Mouse (Mus musculus) liver, embryonic 11.5 days (tissue): Measurements from ENCODE around the gene C730034F03Rik. TPM values are rescaled to one million over a fixed set of nuclear protein-coding genes. Genes with fewer than 3 reads are reported as not detected.
A peak's percentile ranks its signal among the peaks of the same experiment; 100 is the strongest.

Experiments used
- ATAC-seq: fragments of 200-750 bp; cut with Nextera tagmentation; replicated peaks from 2 replicates; pipeline ENCODE4 v1.8.0; 2017; ENCODE audit warnings: moderate number of reproducible peaks, mild to moderate bottlenecking, moderate TSS enrichment, moderate library complexity; ENCODE audit not compliant: low FRiP score
- DNase-seq: peaks from one replicate; pipeline ENCODE4 v3.0.0-alpha.2; 2017; ENCODE audit warnings: low spot score
- H3K27ac ChIP-seq: fragments of 300-500 bp; sonication (generic); 2 replicates; pipeline ENCODE4 v1.5.1; 2014; ENCODE audit warnings: mild to moderate bottlenecking, low read depth, low read length, control low read depth
- H3K27me3 ChIP-seq: fragments of 300-500 bp; sonication (generic); replicated peaks from 2 replicates; pipeline ENCODE4 v1.6.1; 2014; ENCODE audit warnings: low read length, mixed read lengths; ENCODE audit not compliant: control insufficient read depth, insufficient read depth
- H3K36me3 ChIP-seq: fragments of 300-500 bp; sonication (generic); 2 replicates; pipeline ENCODE4 v1.6.1; 2014; ENCODE audit warnings: mild to moderate bottlenecking, low read length, moderate library complexity, mixed read lengths; ENCODE audit not compliant: control insufficient read depth, insufficient read depth
- H3K4me1 ChIP-seq: fragments of 300-500 bp; sonication (generic); replicated peaks from 2 replicates; pipeline ENCODE4 v1.6.1; 2014; ENCODE audit warnings: low read length, mixed read lengths; ENCODE audit not compliant: control insufficient read depth, insufficient read depth
- H3K4me2 ChIP-seq: fragments of 300-500 bp; sonication (generic); 2 replicates; pipeline ENCODE4 v1.6.1; 2014; ENCODE audit warnings: mild to moderate bottlenecking, control low read depth, moderate library complexity
- H3K4me3 ChIP-seq: fragments of 300-500 bp; sonication (generic); 2 replicates; pipeline ENCODE4 v1.5.1; 2014; ENCODE audit warnings: low read depth, low read length, control low read depth
- H3K9ac ChIP-seq: fragments of 300-500 bp; sonication (generic); 2 replicates; pipeline ENCODE4 v1.6.1; 2014; ENCODE audit warnings: low read depth, low read length, control low read depth
- H3K9me3 ChIP-seq: fragments of 300-500 bp; sonication (generic); 2 replicates; pipeline ENCODE4 v1.6.1; 2016; ENCODE audit warnings: low read length, inconsistent platforms, mixed read lengths; ENCODE audit not compliant: control insufficient read depth
- WGBS: fragments of 180-500 bp; shearing (Covaris S2); extraction: QIAGEN DNeasy Blood & Tissue Kit; methylation state at CpG from one replicate; pipeline ENCODE4 v1.1.7; 2014; 5-methylcytosine and 5-hydroxymethylcytosine counted together
- polyA plus RNA-seq: library from polyadenylated mRNA; unstranded; fragments of >200 nt; fragmentation: Nextera tagmentation; extraction: Ambion mirVana; gene quantifications from 2 replicates; pipeline ENCODE4 v1.2.1, GENCODE M21; 2014

Gene C730034F03Rik
- polyA plus RNA-seq, 1 experiment from 2014 or later: 2.8 TPM

- no peak overlapping the region for H3K9ac ChIP-seq
- H3K27me3 ChIP-seq: no peaks in the 10 kb centered on the region
- ATAC-seq (no peak), DNase-seq (no peak)
- H3K4me3 ChIP-seq: no peak overlapping the region
- H3K27ac ChIP-seq: no peak overlapping the region
- H3K4me1 ChIP-seq: peaks cover 15% of the 10 kb centered on the region
- H3K4me2 ChIP-seq: peak overlapping the region; percentile 77
- 89% methylated on average over 19 of the region's 19 CpGs for WGBS
- H3K36me3 ChIP-seq: no peaks in the 10 kb centered on the region
- no peaks in the 10 kb centered on the region for H3K9me3 ChIP-seq
These were observed 45.4 kb downstream of the C730034F03Rik start for GRCm38 (mm10) chr15:89474596-89475292.

DNA sequence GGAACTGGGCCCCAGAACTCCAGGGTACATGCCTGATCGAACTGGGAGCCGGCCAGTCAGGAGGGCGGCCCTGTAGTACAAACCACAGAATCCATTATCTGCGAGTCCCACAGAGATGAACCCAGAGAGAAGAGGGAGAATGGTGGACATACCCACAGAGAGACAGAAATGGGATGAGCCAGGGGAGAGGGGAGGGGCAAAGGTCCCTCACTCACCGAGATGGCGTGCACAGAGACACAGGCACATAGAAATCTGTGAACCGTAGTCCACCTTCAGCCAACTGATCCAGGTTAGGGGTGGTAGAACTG is 45.9 kb downstream of the C730034F03Rik start:
- ATAC-seq (no peak), DNase-seq (no peak)

DNA sequence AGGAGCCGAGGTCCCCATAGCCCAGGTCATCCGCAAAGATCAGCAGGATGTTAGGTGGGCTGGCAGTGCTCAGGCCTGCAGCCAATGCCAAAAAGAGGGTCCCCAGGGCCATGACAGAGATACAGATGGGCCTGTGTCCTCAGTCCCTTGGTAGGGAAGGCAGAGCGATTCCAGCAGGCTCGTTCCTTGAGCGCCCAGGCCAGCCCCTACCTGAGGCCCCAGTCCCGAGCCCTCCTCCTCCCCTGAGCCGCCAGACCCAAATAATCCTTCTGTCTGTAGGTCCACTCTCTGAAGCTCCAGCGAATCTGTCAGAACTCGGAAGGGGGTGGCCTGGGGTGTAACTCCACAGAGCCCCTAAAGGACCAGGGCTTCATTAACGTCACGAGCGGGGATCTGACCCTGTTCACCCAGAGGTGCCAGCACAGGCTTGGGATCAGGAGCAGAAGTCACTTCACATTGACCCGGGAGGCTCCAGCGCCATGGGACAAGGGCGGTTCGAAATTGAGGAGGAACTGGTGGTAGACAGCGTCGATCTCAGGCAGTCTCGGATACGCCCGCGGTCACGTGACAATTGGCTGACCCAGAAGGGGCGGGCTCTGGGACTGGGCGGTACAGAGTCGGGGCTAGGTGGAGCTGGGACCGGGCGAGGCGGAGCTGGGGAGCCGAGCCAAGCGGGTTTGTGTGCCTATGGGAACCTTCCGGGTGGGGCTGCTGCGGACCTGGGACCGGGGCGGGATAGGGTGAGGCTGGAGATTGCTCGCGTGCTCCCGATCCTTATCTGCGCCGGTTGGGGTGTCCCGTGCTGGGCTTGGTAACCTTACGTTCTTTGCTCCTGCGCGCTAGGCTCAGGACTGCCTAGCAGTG is 46.5 kb downstream of the C730034F03Rik start:
- Histone ChIP-seq H3K9ac (peak overlapping the region; percentile 73), H3K36me3 (no peaks in the 10 kb centered on the region)

More for the DNA sequence above, 45.9 kb downstream of the C730034F03Rik start:
- no peaks in the 10 kb centered on the region for H3K36me3 ChIP-seq
- H3K4me2 ChIP-seq: peak overlapping the region; percentile 77
- H3K4me3 ChIP-seq: peak overlapping the region; percentile 62
- no peak overlapping the region; the same call in 1 of the 2 replicates for H3K27ac ChIP-seq
- WGBS: 64% methylated on average over 7 of the region's 7 CpGs
- H3K9me3 ChIP-seq: no peaks in the 10 kb centered on the region
- H3K9ac ChIP-seq: peak overlapping the region; percentile 58
- peaks cover 15% of the 10 kb centered on the region for H3K4me1 ChIP-seq
- H3K27me3 ChIP-seq: no peaks in the 10 kb centered on the region

DNA sequence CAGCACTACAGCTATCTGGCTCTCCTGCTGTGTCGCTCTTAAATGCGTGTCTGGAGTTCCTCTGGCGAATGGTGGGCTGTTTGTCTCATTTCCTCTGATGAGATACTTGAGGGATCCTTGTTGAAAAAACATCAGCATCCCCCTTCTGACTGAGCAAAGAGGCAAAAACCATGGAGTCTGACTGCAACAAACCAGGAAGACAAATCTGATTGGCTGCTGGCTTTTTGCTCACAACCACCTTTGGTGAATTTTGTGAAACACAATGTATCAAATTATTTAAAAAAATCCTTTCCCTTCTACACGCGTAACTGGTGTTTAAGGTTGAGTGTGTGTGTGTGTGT is 47.1 kb downstream of the C730034F03Rik start:
- WGBS: 5% methylated on average over 5 of the region's 5 CpGs

More for the DNA sequence above, 46.5 kb downstream of the C730034F03Rik start:
- Histone ChIP-seq H3K9me3 (no peaks in the 10 kb centered on the region), H3K27me3 (no peaks in the 10 kb centered on the region), H3K4me2 (peak overlapping the region; percentile 77), H3K4me1 (peaks cover 15% of the 10 kb centered on the region), H3K4me3 (peak overlapping the region; percentile 62), H3K27ac (peak overlapping the region; percentile 35)
- peak; percentile 92 for DNase-seq
- ATAC-seq: peak; percentile 98
- 9% methylated on average over 44 of the region's 44 CpGs for WGBS

DNA sequence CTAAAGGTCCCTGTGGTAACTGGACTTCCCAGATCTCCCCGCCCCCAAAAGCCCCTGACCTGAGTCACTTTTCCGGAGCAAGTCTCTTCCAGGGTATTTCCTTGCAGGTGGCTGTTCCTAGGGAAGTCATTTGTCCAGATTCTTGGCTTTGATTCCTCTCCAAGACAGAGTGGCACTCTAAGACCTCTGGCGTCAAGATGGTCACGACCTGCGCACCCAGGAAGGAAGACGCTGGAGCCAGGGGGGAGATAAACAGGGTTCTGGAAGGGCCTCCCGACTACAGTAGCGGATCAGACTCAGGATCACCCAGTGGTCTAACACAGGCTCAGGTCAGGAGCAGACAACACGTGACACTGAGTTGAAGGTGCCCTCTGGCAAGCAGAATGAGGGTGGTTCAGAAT is 47.7 kb downstream of the C730034F03Rik start, which contains the start of gene Arsa:
TSS of gene Arsa (minus strand) at position 335 of the 401 bp plus-strand sequence.
- ATAC-seq: no peak
- peak within 1 kb of the TSS; percentile 35 for H3K27ac ChIP-seq
- 22% methylated on average over 9 of the region's 9 CpGs for WGBS
- DNase-seq: no peak
- H3K4me2 ChIP-seq: peak within 1 kb of the TSS; percentile 77
- no peaks in the 10 kb centered on the region for H3K27me3 ChIP-seq
- no peaks in the 10 kb centered on the region for H3K9me3 ChIP-seq
- peaks cover 15% of the 10 kb centered on the region for H3K4me1 ChIP-seq
- H3K4me3 ChIP-seq: peak within 1 kb of the TSS; percentile 62
- peak within 1 kb of the TSS; percentile 73 for H3K9ac ChIP-seq
- no peaks in the 10 kb centered on the region for H3K36me3 ChIP-seq

More for the DNA sequence above, 47.1 kb downstream of the C730034F03Rik start:
- H3K36me3 ChIP-seq: no peaks in the 10 kb centered on the region
- peak overlapping the region; percentile 73 for H3K9ac ChIP-seq
- H3K9me3 ChIP-seq: no peaks in the 10 kb centered on the region
- peak overlapping the region; percentile 77 for H3K4me2 ChIP-seq
- peak overlapping the region; percentile 35 for H3K27ac ChIP-seq
- H3K27me3 ChIP-seq: no peaks in the 10 kb centered on the region
- H3K4me1 ChIP-seq: peaks cover 15% of the 10 kb centered on the region
- H3K4me3 ChIP-seq: peak overlapping the region; percentile 62
- no peak for ATAC-seq
- DNase-seq: no peak

- 64% methylated on average over 8 of the region's 8 CpGs for WGBS
- DNase-seq: no peak
- Histone ChIP-seq H3K36me3 (no peaks in the 10 kb centered on the region), H3K9ac (no peak overlapping the region), H3K4me3 (peak overlapping the region; percentile 2; the same call in 1 of the 2 replicates), H3K4me1 (peaks cover 15% of the 10 kb centered on the region), H3K27me3 (no peaks in the 10 kb centered on the region), H3K4me2 (peak overlapping the region; percentile 14; the same call in 1 of the 2 replicates), H3K9me3 (no peaks in the 10 kb centered on the region), H3K27ac (no peak overlapping the region)
- ATAC-seq: no peak
These were observed 48.4 kb downstream of the C730034F03Rik start for GRCm38 (mm10) chr15:89477806-89478205.

DNA sequence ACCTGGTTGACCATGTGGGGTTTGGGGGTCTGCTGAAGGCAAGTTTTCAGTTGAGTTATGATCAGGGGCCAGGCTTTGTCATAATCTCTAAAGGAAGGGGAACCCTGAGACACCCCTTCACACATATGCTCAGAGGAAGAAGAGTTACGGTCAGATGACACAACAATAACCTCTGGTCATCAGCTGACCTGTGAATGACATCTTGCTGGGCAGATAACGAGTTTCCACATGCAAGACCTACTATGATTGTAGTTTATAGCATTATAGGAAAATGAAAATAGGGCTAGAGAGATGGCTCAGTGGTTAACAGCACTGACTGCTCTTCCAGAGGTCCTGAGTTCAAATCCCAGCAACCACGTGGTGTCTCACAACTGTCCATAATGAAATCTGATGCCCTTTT is 49.2 kb downstream of the C730034F03Rik start:
- H3K4me1 ChIP-seq: peaks cover 15% of the 10 kb centered on the region
- DNase-seq: no peak
- H3K27ac ChIP-seq: no peak overlapping the region
- ATAC-seq: no peak
- H3K9ac ChIP-seq: no peak overlapping the region
- no peaks in the 10 kb centered on the region for H3K36me3 ChIP-seq
- no peaks in the 10 kb centered on the region for H3K9me3 ChIP-seq
- H3K4me3 ChIP-seq: no peak overlapping the region
- H3K27me3 ChIP-seq: no peaks in the 10 kb centered on the region
- WGBS: 75% methylated on average over 3 of the region's 3 CpGs
- H3K4me2 ChIP-seq: no peak overlapping the region
